Mouse (Mus musculus) thymus, adult 2 months (tissue): ENCODE measurements around the gene Islr2.

Source experiments
- CTCF ChIP-seq: fragments of 200-500 bp; IDR thresholded peaks from 2 replicates; pipeline ENCODE4 v1.5.1; 2012; ENCODE audit warnings: mild to moderate bottlenecking, control low read depth, low read length, moderate library complexity, borderline replicate concordance; ENCODE audit not compliant: control insufficient read depth, poor library complexity, insufficient read depth; ENCODE audit errors: extremely low read depth
- POLR2A ChIP-seq: fragments of 200-500 bp; IDR thresholded peaks from 2 replicates; pipeline ENCODE4 v1.6.1; 2012; ENCODE audit warnings: mild to moderate bottlenecking, low read length, control low read depth, moderate library complexity; ENCODE audit not compliant: control insufficient read depth, poor library complexity, insufficient read depth; ENCODE audit errors: extremely low read depth

GRCm38 (mm10) chr9:58247064-58247759, 43.1 kb upstream of the Islr2 start:
- 0 out of 2 replicates have a peak, but pooled peaks have one; percentile 35 for TF ChIP-seq POLR2A
- TF ChIP-seq CTCF, result peak; percentile 90
